Mouse (Mus musculus): ENCODE results near the gene Rps18.

- TF ChIP-seq CTCF (IDR thresholded peaks at IDR 0.05) (no peak), EP300 (IDR thresholded peaks at IDR 0.05; ENCODE audit: insufficient read depth, low read depth, low read length) (no peak), POLR2A (IDR thresholded peaks at IDR 0.05; ENCODE audit: insufficient read depth, low read depth, low read length) (no peak)
These were observed 34.4 kb downstream of the Rps18 start for GRCm38 (mm10) chr17:33921361-33921760.
